Mouse (Mus musculus) embryonic facial prominence, embryonic 14.5 days (tissue): ENCODE results near the gene Lrrc8c. TPM values are rescaled to one million over a fixed set of nuclear protein-coding genes. Genes with fewer than 3 reads are reported as not detected.
A peak's percentile ranks its signal among the peaks of the same experiment; 100 is the strongest.

ENCODE experiments used
- ATAC-seq: fragments of 200-750 bp; cut with Nextera tagmentation; 2 replicates; pipeline ENCODE4 v1.8.0; 2017; ENCODE audit warnings: low read depth, moderate number of reproducible peaks, moderate TSS enrichment
- DNase-seq: peaks from one replicate; pipeline ENCODE4 v3.0.0-alpha.2; 2015; ENCODE audit warnings: low spot score
- H3K27ac ChIP-seq: fragments of 300-500 bp; sonication (generic); replicated peaks from 2 replicates; pipeline ENCODE4 v1.5.1; 2014; ENCODE audit warnings: low read depth, mild to moderate bottlenecking, low read length, moderate library complexity
- H3K27me3 ChIP-seq: fragments of 300-500 bp; sonication (generic); replicated peaks from 2 replicates; pipeline ENCODE4 v1.6.1; 2014; ENCODE audit warnings: low read length; ENCODE audit not compliant: control insufficient read depth, insufficient read depth
- H3K36me3 ChIP-seq: fragments of 300-500 bp; sonication (generic); 2 replicates; pipeline ENCODE4 v1.6.1; 2014; ENCODE audit warnings: low read length, mixed read lengths; ENCODE audit not compliant: control insufficient read depth, insufficient read depth
- H3K4me1 ChIP-seq: fragments of 300-500 bp; sonication (generic); 2 replicates; pipeline ENCODE4 v1.6.1; 2014; ENCODE audit warnings: antibody characterized with exemption, low read length; ENCODE audit not compliant: control insufficient read depth, insufficient read depth
- H3K4me2 ChIP-seq: fragments of 300-500 bp; sonication (generic); 2 replicates; pipeline ENCODE4 v1.6.1; 2014; ENCODE audit warnings: low read depth, mild to moderate bottlenecking, low read length, moderate library complexity, mixed read lengths
- H3K4me3 ChIP-seq: fragments of 300-500 bp; sonication (generic); 2 replicates; pipeline ENCODE4 v1.5.1; 2014; ENCODE audit warnings: low read depth, mild to moderate bottlenecking, low read length
- H3K9ac ChIP-seq: fragments of 300-500 bp; sonication (generic); 2 replicates; pipeline ENCODE4 v1.6.1; 2014; ENCODE audit warnings: low read depth, mild to moderate bottlenecking, low read length, moderate library complexity, mixed read lengths
- H3K9me3 ChIP-seq: fragments of 300-500 bp; sonication (generic); 2 replicates; pipeline ENCODE4 v1.6.1; 2016; ENCODE audit warnings: low read length; ENCODE audit not compliant: control insufficient read depth
- WGBS: fragments of 180-500 bp; shearing (Covaris S2); extraction: QIAGEN DNeasy Blood & Tissue Kit; methylation state at CpG from one replicate; pipeline ENCODE4 v1.1.7; 2014; 5-methylcytosine and 5-hydroxymethylcytosine counted together
- polyA plus RNA-seq: library from polyadenylated mRNA; unstranded; fragments of >200 nt; fragmentation: Nextera tagmentation; extraction: Ambion mirVana; gene quantifications from 2 replicates; pipeline ENCODE4 v1.2.1, GENCODE M21; 2014

Lrrc8c gene
- 14.7 and 23.8 TPM in 2 replicates for polyA plus RNA-seq

DNA sequence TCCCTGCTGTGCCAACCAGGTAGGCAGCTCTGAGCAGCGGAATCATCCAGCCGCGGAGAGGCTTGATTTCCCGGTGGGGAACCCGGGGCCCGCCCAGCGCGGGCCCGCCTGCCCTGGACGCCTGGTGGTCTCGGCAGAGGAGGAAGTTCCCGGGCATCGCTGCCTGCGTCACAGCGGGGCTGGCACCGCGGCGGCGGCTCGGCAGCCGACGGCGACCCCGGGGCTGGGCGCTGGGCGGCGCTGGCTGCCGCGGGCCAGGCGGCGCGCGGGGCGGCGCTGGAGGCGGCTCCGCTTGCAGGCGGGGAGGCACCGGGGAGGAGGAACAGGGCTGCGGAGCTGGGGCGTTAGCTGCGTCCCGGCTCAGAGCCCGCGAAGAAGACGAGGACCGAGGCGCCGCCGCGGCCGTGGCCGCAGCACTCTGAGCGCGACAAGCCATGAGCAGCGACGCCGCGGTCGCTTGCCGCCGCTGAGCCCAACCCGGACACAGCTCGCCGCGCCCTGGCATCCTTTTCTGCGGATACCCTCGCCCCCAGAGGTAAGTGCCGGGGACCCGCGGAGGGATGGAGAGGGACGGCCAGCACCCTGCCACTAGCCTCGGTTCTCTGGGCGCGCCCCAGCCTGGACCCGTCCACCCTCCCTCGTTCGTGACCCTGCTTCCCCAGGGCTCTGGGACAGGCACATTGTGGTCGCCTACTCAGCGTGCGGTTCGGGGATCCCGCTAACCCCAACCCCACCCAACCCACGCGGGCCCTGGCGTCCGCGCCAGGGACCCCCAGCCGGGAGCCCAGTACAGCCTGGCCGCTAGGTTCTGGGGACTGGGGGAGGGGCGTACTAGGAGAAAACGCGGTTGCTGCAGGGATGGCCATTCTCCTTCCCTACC, at the start of gene Lrrc8c:
Gene Lrrc8c, plus strand, starts transcription at position 293 of the 880 bp plus-strand sequence.
- peak; percentile 90 for DNase-seq
- Histone ChIP-seq H3K9ac (peak within 1 kb of the TSS; percentile 81), H3K27ac (peak within 1 kb of the TSS; percentile 77), H3K36me3 (no peaks in the 10 kb centered on the region), H3K4me1 (peaks cover 9% of the 10 kb centered on the region), H3K27me3 (no peaks in the 10 kb centered on the region), H3K9me3 (no peaks in the 10 kb centered on the region), H3K4me3 (peak within 1 kb of the TSS; percentile 81), H3K4me2 (peak within 1 kb of the TSS; percentile 90)
- ATAC-seq: peak; percentile 95
- WGBS: under 1% methylated on average over 31 of the region's 93 CpGs

- WGBS: 60% methylated on average over 5 of the region's 5 CpGs
- ATAC-seq (no peak), DNase-seq (no peak)
- Histone ChIP-seq H3K27ac (no peak overlapping the region), H3K36me3 (no peaks in the 10 kb centered on the region), H3K4me3 (no peak overlapping the region), H3K4me2 (no peak overlapping the region), H3K4me1 (no peaks in the 10 kb centered on the region), H3K9me3 (no peaks in the 10 kb centered on the region), H3K9ac (no peak overlapping the region), H3K27me3 (no peaks in the 10 kb centered on the region)
These were observed 46.0 kb upstream of the Lrrc8c start for GRCm38 (mm10) chr5:105472983-105473705.

DNA sequence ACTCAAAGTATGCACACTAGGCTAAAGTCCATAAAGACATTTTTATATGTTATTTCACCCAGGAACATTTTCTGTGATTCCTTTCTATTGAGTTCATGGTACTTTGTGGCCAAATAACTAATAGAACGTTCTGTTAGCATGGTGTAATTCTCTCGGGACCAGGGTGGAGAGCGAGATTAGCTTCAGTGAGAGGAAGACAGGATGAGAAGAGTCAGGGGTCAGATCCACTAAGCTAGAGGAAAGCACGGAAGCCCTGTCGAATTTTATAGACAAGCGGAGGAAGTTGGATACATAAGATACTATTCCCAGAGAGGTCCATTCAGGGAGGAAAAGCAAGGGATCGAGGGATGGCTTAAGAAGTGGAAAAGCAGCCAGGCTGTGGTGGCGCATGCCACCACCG, 41.7 kb upstream of the Lrrc8c start:
- 0 out of 2 replicates have a peak, but pooled peaks cover 5% of the 10 kb centered on the region for H3K9me3 ChIP-seq
- H3K27me3 ChIP-seq: no peaks in the 10 kb centered on the region
- no peak overlapping the region for H3K4me3 ChIP-seq
- 83% methylated on average over 9 of the region's 9 CpGs for WGBS
- H3K4me2 ChIP-seq: no peak overlapping the region
- no peaks in the 10 kb centered on the region for H3K4me1 ChIP-seq
- DNase-seq (no peak), ATAC-seq (no peak)
- H3K36me3 ChIP-seq: peaks cover 22% of the 10 kb centered on the region; the same call in 1 of the 2 replicates
- H3K27ac ChIP-seq: no peak overlapping the region
- H3K9ac ChIP-seq: no peak overlapping the region

DNA sequence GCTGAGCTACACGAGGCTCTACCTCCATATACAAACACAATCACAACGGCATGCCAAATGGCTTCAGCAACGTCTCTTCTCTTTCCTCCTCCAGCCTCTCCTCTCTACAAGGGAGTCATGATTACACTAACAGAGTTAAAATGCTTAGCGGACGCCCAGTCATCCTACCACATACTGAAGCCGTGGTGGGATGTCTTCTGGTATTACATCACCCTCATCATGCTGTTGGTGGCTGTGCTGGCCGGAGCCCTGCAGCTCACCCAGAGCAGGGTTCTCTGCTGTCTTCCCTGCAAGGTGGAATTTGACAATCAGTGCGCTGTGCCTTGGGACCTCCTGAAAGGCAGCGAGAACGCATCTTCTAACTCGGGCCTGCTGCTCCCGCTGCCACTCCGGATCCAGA, 39.5 kb upstream of the Lrrc8c start:
- Histone ChIP-seq H3K9me3 (0 out of 2 replicates have a peak, but pooled peaks cover 5% of the 10 kb centered on the region), H3K4me1 (no peaks in the 10 kb centered on the region), H3K4me3 (no peak overlapping the region), H3K4me2 (no peak overlapping the region), H3K27ac (no peak overlapping the region), H3K27me3 (no peaks in the 10 kb centered on the region), H3K36me3 (peaks cover 22% of the 10 kb centered on the region; the same call in 1 of the 2 replicates), H3K9ac (no peak overlapping the region)
- no peak for DNase-seq
- WGBS: 90% methylated on average over 13 of the region's 13 CpGs
- ATAC-seq: no peak

- 0 out of 2 replicates have a peak, but pooled peaks cover 5% of the 10 kb centered on the region for H3K9me3 ChIP-seq
- H3K4me3 ChIP-seq: no peak overlapping the region
- peaks cover 22% of the 10 kb centered on the region; the same call in 1 of the 2 replicates for H3K36me3 ChIP-seq
- no peak overlapping the region for H3K4me2 ChIP-seq
- H3K9ac ChIP-seq: no peak overlapping the region
- ATAC-seq (no peak), DNase-seq (no peak)
- H3K27me3 ChIP-seq: no peaks in the 10 kb centered on the region
- no peaks in the 10 kb centered on the region for H3K4me1 ChIP-seq
- H3K27ac ChIP-seq: no peak overlapping the region
- 95% methylated on average over 17 of the region's 17 CpGs for WGBS
These were observed 38.6 kb upstream of the Lrrc8c start for GRCm38 (mm10) chr5:105480561-105480960.

DNA sequence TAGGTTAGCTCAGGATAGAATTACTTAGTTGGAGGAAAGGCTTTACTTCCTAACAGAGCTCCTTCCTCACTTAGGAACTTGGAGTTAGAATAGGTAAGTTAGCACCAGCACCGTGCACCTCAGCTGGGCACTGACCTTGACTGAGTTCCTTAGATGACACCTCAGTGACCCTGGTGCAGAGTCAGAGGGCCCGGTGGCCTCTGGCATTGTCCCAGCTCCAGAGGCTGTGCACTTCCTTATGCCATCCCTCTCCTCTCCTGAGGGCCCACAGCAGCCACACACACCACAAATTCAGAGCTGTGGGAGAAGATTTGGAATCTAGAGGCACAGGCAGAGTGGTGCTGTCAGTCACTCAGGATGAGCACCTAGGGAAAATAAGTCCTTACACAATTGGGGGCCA, 35.6 kb upstream of the Lrrc8c start:
- no peaks in the 10 kb centered on the region for H3K27me3 ChIP-seq

GRCm38 (mm10) chr5:105484247-105484646, 34.9 kb upstream of the Lrrc8c start:
- WGBS: 77% methylated on average over 6 of the region's 6 CpGs
- Histone ChIP-seq H3K9me3 (0 out of 2 replicates have a peak, but pooled peaks cover 5% of the 10 kb centered on the region), H3K36me3 (peaks cover 22% of the 10 kb centered on the region; the same call in 1 of the 2 replicates), H3K27me3 (no peaks in the 10 kb centered on the region), H3K9ac (no peak overlapping the region), H3K27ac (no peak overlapping the region), H3K4me2 (no peak overlapping the region), H3K4me3 (no peak overlapping the region), H3K4me1 (no peaks in the 10 kb centered on the region)
- peak; percentile 70; the same call in 1 of the 2 replicates for ATAC-seq
- DNase-seq: peak; percentile 53

More for the DNA sequence above, 35.6 kb upstream of the Lrrc8c start:
- 63% methylated on average over 2 of the region's 2 CpGs for WGBS
- no peak overlapping the region for H3K27ac ChIP-seq
- no peak for DNase-seq
- H3K36me3 ChIP-seq: peaks cover 22% of the 10 kb centered on the region; the same call in 1 of the 2 replicates
- H3K9me3 ChIP-seq: 0 out of 2 replicates have a peak, but pooled peaks cover 5% of the 10 kb centered on the region
- no peak overlapping the region for H3K4me2 ChIP-seq
- no peaks in the 10 kb centered on the region for H3K4me1 ChIP-seq
- no peak for ATAC-seq
- no peak overlapping the region for H3K9ac ChIP-seq
- no peak overlapping the region for H3K4me3 ChIP-seq

- Histone ChIP-seq H3K36me3 (peaks cover 21% of the 10 kb centered on the region; the same call in 1 of the 2 replicates), H3K9me3 (0 out of 2 replicates have a peak, but pooled peaks cover 5% of the 10 kb centered on the region), H3K4me2 (no peak overlapping the region), H3K27ac (no peak overlapping the region), H3K4me1 (no peaks in the 10 kb centered on the region), H3K4me3 (no peak overlapping the region), H3K27me3 (no peaks in the 10 kb centered on the region), H3K9ac (no peak overlapping the region)
- no peak for DNase-seq
- ATAC-seq: no peak
- WGBS: 96% methylated on average over 14 of the region's 14 CpGs
These were observed 34.3 kb upstream of the Lrrc8c start for GRCm38 (mm10) chr5:105484891-105485290.
